Mouse (Mus musculus): Measurements from ENCODE around the gene Ehhadh. TPM values are rescaled to one million over a fixed set of nuclear protein-coding genes. Genes with fewer than 3 reads are reported as not detected.

Gene Ehhadh
- polyA plus RNA-seq, 1 experiment from 2014 or later, result 2.7 TPM

- no peaks in the 10 kb centered on the region for H3K36me3 ChIP-seq (ENCODE audit: control insufficient read depth, insufficient read depth, low read length)
- 49% methylated on average over 5 of the region's 5 CpGs for whole genome bisulfite sequencing
- H3K27ac ChIP-seq (ENCODE audit: low read depth, low read length), result no peak overlapping the region
- no peak overlapping the region for H3K9ac ChIP-seq (ENCODE audit: low read depth, low read length)
- H3K9me3 ChIP-seq (ENCODE audit: control insufficient read depth, low read length), result no peaks in the 10 kb centered on the region
- no peak for ATAC-seq (ENCODE audit: low FRiP score)
- no peak overlapping the region for H3K4me3 ChIP-seq (ENCODE audit: low read depth, low read length)
- no peak for DNase-seq (ENCODE audit: low spot score)
- H3K4me2 ChIP-seq (replicated peaks; ENCODE audit: low read depth, low read length), result no peak overlapping the region
- no peaks in the 10 kb centered on the region for H3K4me1 ChIP-seq (replicated peaks; ENCODE audit: control insufficient read depth, insufficient read depth, low read length)
- no peaks in the 10 kb centered on the region for H3K27me3 ChIP-seq (ENCODE audit: control insufficient read depth, insufficient read depth, low read length)
Observed at GRCm38 (mm10) chr16:21829711-21830110, 42.1 kb upstream of the Ehhadh start.

- H3K27me3 ChIP-seq (ENCODE audit: control insufficient read depth, insufficient read depth, low read length), result no peaks in the 10 kb centered on the region
- DNase-seq (ENCODE audit: low spot score) (no peak), ATAC-seq (ENCODE audit: low FRiP score) (no peak)
- H3K4me3 ChIP-seq (ENCODE audit: low read depth, low read length), result no peak overlapping the region
- no peak overlapping the region for H3K9ac ChIP-seq (ENCODE audit: low read depth, low read length)
- WGBS, result 71% methylated on average over 4 of the region's 4 CpGs
- H3K9me3 ChIP-seq (ENCODE audit: control insufficient read depth, low read length), result no peaks in the 10 kb centered on the region
- H3K36me3 ChIP-seq (ENCODE audit: control insufficient read depth, insufficient read depth, low read length), result no peaks in the 10 kb centered on the region
- no peaks in the 10 kb centered on the region for H3K4me1 ChIP-seq (replicated peaks; ENCODE audit: control insufficient read depth, insufficient read depth, low read length)
- no peak overlapping the region for H3K4me2 ChIP-seq (replicated peaks; ENCODE audit: low read depth, low read length)
- H3K27ac ChIP-seq (ENCODE audit: low read depth, low read length), result no peak overlapping the region
Observed at GRCm38 (mm10) chr16:21827581-21827980, 40.0 kb upstream of the Ehhadh start.

- Histone ChIP-seq H3K9ac (ENCODE audit: low read depth, low read length) (no peak overlapping the region), H3K27me3 (ENCODE audit: control insufficient read depth, insufficient read depth, low read length) (no peaks in the 10 kb centered on the region), H3K4me3 (ENCODE audit: low read depth, low read length) (no peak overlapping the region), H3K27ac (ENCODE audit: low read depth, low read length) (no peak overlapping the region), H3K4me1 (replicated peaks; ENCODE audit: control insufficient read depth, insufficient read depth, low read length) (no peaks in the 10 kb centered on the region), H3K9me3 (ENCODE audit: control insufficient read depth, low read length) (no peaks in the 10 kb centered on the region), H3K36me3 (ENCODE audit: control insufficient read depth, insufficient read depth, low read length) (no peaks in the 10 kb centered on the region), H3K4me2 (replicated peaks; ENCODE audit: low read depth, low read length) (no peak overlapping the region)
- 80% methylated on average over 4 of the region's 4 CpGs for WGBS
- no peak for ATAC-seq (ENCODE audit: low FRiP score)
- no peak for DNase-seq (ENCODE audit: low spot score)
Observed at GRCm38 (mm10) chr16:21827153-21827552, 39.5 kb upstream of the Ehhadh start.

GRCm38 (mm10) chr16:21825612-21826031 lies 38.0 kb upstream of the Ehhadh start:
- no peak for DNase-seq (ENCODE audit: low spot score)
- H3K27me3 ChIP-seq (ENCODE audit: control insufficient read depth, insufficient read depth, low read length), result no peaks in the 10 kb centered on the region
- H3K9me3 ChIP-seq (ENCODE audit: control insufficient read depth, low read length), result no peaks in the 10 kb centered on the region
- no peaks in the 10 kb centered on the region for H3K36me3 ChIP-seq (ENCODE audit: control insufficient read depth, insufficient read depth, low read length)
- no peak overlapping the region for H3K9ac ChIP-seq (ENCODE audit: low read depth, low read length)
- 77% methylated on average over 9 of the region's 9 CpGs for WGBS
- H3K4me2 ChIP-seq (replicated peaks; ENCODE audit: low read depth, low read length), result no peak overlapping the region
- H3K27ac ChIP-seq (ENCODE audit: low read depth, low read length), result no peak overlapping the region
- H3K4me1 ChIP-seq (replicated peaks; ENCODE audit: control insufficient read depth, insufficient read depth, low read length), result no peaks in the 10 kb centered on the region
- ATAC-seq (ENCODE audit: low FRiP score), result no peak
- H3K4me3 ChIP-seq (ENCODE audit: low read depth, low read length), result no peak overlapping the region

- ATAC-seq (ENCODE audit: low FRiP score), result no peak
- WGBS, result 57% methylated on average over 8 of the region's 8 CpGs
- Histone ChIP-seq H3K9ac (ENCODE audit: low read depth, low read length) (no peak overlapping the region), H3K27me3 (ENCODE audit: control insufficient read depth, insufficient read depth, low read length) (no peaks in the 10 kb centered on the region), H3K36me3 (ENCODE audit: control insufficient read depth, insufficient read depth, low read length) (no peaks in the 10 kb centered on the region), H3K27ac (ENCODE audit: low read depth, low read length) (no peak overlapping the region), H3K9me3 (ENCODE audit: control insufficient read depth, low read length) (no peaks in the 10 kb centered on the region), H3K4me3 (ENCODE audit: low read depth, low read length) (no peak overlapping the region), H3K4me1 (replicated peaks; ENCODE audit: control insufficient read depth, insufficient read depth, low read length) (no peaks in the 10 kb centered on the region), H3K4me2 (replicated peaks; ENCODE audit: low read depth, low read length) (no peak overlapping the region)
- no peak for DNase-seq (ENCODE audit: low spot score)
Observed at GRCm38 (mm10) chr16:21818629-21819028, 31.0 kb upstream of the Ehhadh start.

- Histone ChIP-seq H3K9ac (ENCODE audit: low read depth, low read length) (no peak overlapping the region), H3K27ac (ENCODE audit: low read depth, low read length) (no peak overlapping the region), H3K4me3 (ENCODE audit: low read depth, low read length) (no peak overlapping the region), H3K36me3 (ENCODE audit: control insufficient read depth, insufficient read depth, low read length) (no peaks in the 10 kb centered on the region), H3K4me1 (replicated peaks; ENCODE audit: control insufficient read depth, insufficient read depth, low read length) (no peaks in the 10 kb centered on the region), H3K4me2 (replicated peaks; ENCODE audit: low read depth, low read length) (no peak overlapping the region), H3K27me3 (ENCODE audit: control insufficient read depth, insufficient read depth, low read length) (no peaks in the 10 kb centered on the region), H3K9me3 (ENCODE audit: control insufficient read depth, low read length) (no peaks in the 10 kb centered on the region)
- 49% methylated on average over 9 of the region's 9 CpGs for WGBS
- DNase-seq (ENCODE audit: low spot score), result no peak
- ATAC-seq (ENCODE audit: low FRiP score), result no peak
Observed at GRCm38 (mm10) chr16:21818132-21818531, 30.5 kb upstream of the Ehhadh start.

- Histone ChIP-seq H3K4me1 (replicated peaks; ENCODE audit: control insufficient read depth, insufficient read depth, low read length) (no peaks in the 10 kb centered on the region), H3K36me3 (ENCODE audit: control insufficient read depth, insufficient read depth, low read length) (no peaks in the 10 kb centered on the region), H3K27ac (ENCODE audit: low read depth, low read length) (no peak overlapping the region; the same call in 1 of the 2 replicates), H3K27me3 (ENCODE audit: control insufficient read depth, insufficient read depth, low read length) (no peaks in the 10 kb centered on the region), H3K4me2 (replicated peaks; ENCODE audit: low read depth, low read length) (no peak overlapping the region), H3K4me3 (ENCODE audit: low read depth, low read length) (no peak overlapping the region), H3K9me3 (ENCODE audit: control insufficient read depth, low read length) (no peaks in the 10 kb centered on the region), H3K9ac (ENCODE audit: low read depth, low read length) (no peak overlapping the region)
- ATAC-seq (ENCODE audit: low FRiP score) (peak; percentile 17; the same call in 1 of the 2 replicates), DNase-seq (ENCODE audit: low spot score) (no peak)
- WGBS, result 49% methylated on average over 7 of the region's 7 CpGs
Observed at GRCm38 (mm10) chr16:21815669-21816010, 28.0 kb upstream of the Ehhadh start.

GRCm38 (mm10) chr16:21814861-21815668 lies 27.5 kb upstream of the Ehhadh start:
- DNase-seq (ENCODE audit: low spot score) (peak; percentile 74), ATAC-seq (ENCODE audit: low FRiP score) (no peak)
- 68% methylated on average over 11 of the region's 11 CpGs for WGBS
- Histone ChIP-seq H3K9me3 (ENCODE audit: control insufficient read depth, low read length) (no peaks in the 10 kb centered on the region), H3K4me1 (replicated peaks; ENCODE audit: control insufficient read depth, insufficient read depth, low read length) (no peaks in the 10 kb centered on the region), H3K9ac (ENCODE audit: low read depth, low read length) (no peak overlapping the region), H3K36me3 (ENCODE audit: control insufficient read depth, insufficient read depth, low read length) (no peaks in the 10 kb centered on the region), H3K27ac (ENCODE audit: low read depth, low read length) (peak overlapping the region; percentile 24; the same call in 1 of the 2 replicates), H3K4me2 (replicated peaks; ENCODE audit: low read depth, low read length) (no peak overlapping the region), H3K4me3 (ENCODE audit: low read depth, low read length) (no peak overlapping the region), H3K27me3 (ENCODE audit: control insufficient read depth, insufficient read depth, low read length) (no peaks in the 10 kb centered on the region)

GRCm38 (mm10) chr16:21813164-21813834 lies 25.7 kb upstream of the Ehhadh start:
- Histone ChIP-seq H3K27ac (ENCODE audit: low read depth, low read length) (no peak overlapping the region), H3K4me2 (replicated peaks; ENCODE audit: low read depth, low read length) (no peak overlapping the region), H3K36me3 (ENCODE audit: control insufficient read depth, insufficient read depth, low read length) (no peaks in the 10 kb centered on the region), H3K9ac (ENCODE audit: low read depth, low read length) (no peak overlapping the region), H3K27me3 (ENCODE audit: control insufficient read depth, insufficient read depth, low read length) (no peaks in the 10 kb centered on the region), H3K4me1 (replicated peaks; ENCODE audit: control insufficient read depth, insufficient read depth, low read length) (no peaks in the 10 kb centered on the region), H3K9me3 (ENCODE audit: control insufficient read depth, low read length) (no peaks in the 10 kb centered on the region), H3K4me3 (ENCODE audit: low read depth, low read length) (no peak overlapping the region)
- WGBS, result 74% methylated on average over 6 of the region's 6 CpGs
- no peak for DNase-seq (ENCODE audit: low spot score)
- no peak for ATAC-seq (ENCODE audit: low FRiP score)
